Mouse (Mus musculus) cerebellum, postnatal 14 days (tissue): ENCODE measurements at regions not wholly inside any gene's neighbourhood (a gene's known extent, or its start where the extent isn't known, plus 50 kb on each side); places are given as distances from the start of the nearest gene placed in this dataset.

ENCODE experiments used
- DNase-seq, 2 experiments: peaks; one replicate each; pipeline ENCODE4 v3.0.0; 2021; ENCODE audit warnings: mixed read lengths in 2 of 2

GRCm38 (mm10) chr10:109480551-109480950 is 469.8 kb upstream of the Syt1 start:
- DNase-seq: no peak

- DNase-seq: peak; percentile 17 to 27
These were observed 469.2 kb upstream of the Syt1 start for GRCm38 (mm10) chr10:109479941-109480340.

DNA sequence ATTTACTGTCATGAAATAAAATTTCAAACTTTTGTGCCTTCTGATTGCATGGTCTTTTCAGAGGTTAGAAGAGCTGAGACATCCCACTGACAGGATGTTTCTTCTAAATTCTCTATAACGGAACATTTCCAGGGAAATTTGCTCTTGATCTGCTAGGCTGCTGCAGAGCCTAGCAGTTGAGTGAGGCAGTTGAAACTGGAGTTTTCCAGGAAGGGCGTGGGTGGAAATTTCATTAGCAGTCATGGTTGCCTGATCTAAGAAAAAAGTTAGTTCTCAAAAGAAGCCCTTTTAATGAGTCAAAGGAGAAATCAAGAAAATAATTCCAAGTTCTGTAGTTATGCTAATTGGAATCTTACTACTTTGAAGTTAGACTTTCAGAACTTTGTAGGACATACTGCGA is 455.7 kb upstream of the Syt1 start:
- DNase-seq: no peak

DNA sequence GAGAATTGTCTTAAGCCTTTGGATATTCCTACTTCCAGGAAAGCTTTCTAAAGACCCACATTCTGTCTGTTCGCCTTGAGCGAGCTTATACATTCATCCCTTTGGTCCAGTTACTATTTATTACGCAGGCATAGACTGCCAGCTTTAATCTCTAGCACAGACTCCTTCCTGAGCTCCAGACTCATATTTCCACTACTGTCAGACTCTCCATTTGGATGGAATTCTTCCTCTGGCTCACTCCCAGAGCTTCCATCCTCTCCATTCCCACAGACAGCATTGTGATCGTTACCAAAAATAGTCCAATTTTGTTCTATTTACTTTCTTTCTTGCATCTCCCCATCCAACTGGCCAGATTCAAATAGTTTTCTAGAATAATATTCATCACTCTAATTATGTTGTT is 420.3 kb upstream of the Syt1 start:
- peak in 1 of 2 experiments; percentile 36 for DNase-seq

- DNase-seq: no peak
These were observed 417.1 kb upstream of the Syt1 start for GRCm38 (mm10) chr10:109427878-109428277.

DNA sequence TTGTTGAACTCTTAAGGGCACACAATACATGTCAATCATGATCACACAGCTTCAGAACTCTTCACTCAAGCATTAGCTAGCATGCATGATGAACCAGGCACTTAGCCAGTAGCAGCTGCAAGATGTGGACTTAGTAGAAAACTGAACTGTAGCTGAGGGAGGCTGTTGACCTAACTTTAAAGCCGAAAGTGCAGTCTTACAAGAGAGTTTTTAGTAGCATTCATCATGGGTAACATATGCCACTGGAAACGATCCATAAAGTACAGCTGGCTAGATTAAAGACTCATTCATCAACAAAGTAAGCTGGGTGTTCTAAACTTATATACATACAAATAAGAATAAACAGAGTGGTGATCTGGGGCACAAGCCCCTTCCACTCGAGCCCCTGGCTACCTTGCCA is 396.2 kb upstream of the Syt1 start:
- DNase-seq: no peak

DNA sequence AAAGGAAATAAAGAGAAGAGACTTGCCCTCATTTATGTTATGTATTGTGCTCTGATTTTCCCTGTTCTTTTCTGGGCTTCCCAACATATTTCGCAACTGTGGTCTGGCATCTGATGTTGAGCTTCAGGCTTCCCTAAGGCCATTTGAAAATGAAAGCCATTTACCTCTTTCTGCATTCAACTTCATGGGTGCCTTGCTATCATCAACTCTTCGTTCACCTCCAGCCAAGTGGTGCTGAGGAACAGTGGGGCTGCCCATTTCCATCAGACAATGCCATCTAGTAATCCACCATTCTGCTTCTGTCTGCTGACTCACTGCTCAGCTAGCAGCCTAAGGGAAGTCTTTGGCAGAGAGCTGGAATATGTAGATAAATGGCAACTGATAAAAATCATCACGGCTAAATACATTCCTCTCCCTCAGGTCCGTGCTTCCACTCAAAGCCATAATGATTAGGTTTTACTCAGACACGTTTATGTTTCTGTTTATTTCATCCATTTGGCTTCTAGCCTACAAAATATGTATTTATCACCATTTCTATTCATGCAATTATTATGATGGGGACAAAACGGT is 394.4 kb upstream of the Syt1 start:
- DNase-seq: no peak

- DNase-seq: peak; percentile 69 to 70
These were observed 373.0 kb upstream of the Syt1 start for GRCm38 (mm10) chr10:109383758-109384157.

GRCm38 (mm10) chr10:109378846-109379245 is 368.1 kb upstream of the Syt1 start:
- DNase-seq: no peak

DNA sequence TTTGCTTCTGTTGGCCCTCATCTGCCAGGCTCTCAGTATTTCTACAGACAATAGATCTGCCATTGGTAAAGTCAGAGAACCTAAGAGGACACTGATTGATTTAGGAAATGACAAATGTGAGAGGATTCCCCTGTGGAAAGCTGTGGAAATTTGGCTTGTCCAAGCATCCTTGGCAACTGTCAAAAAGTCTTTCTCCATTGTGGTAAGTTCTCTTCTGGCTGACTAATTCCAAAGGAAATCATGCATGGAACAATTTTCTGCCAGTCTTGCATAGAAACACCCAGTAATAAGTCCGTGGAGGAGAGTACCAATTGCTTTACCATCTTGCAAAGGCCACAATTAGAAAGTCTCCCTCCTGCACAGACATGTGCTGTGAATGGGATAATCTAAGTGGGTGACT is 349.4 kb upstream of the Syt1 start:
- no peak for DNase-seq

GRCm38 (mm10) chr10:109358812-109359211 is 348.0 kb upstream of the Syt1 start:
- DNase-seq: no peak

GRCm38 (mm10) chr10:109332846-109333386 is 322.1 kb upstream of the Syt1 start:
- no peak for DNase-seq

- no peak for DNase-seq
These were observed 298.5 kb upstream of the Syt1 start for GRCm38 (mm10) chr10:109309286-109309685.

- no peak for DNase-seq
These were observed 289.4 kb upstream of the Syt1 start for GRCm38 (mm10) chr10:109300199-109300598.

GRCm38 (mm10) chr10:109299785-109300184 is 289.0 kb upstream of the Syt1 start:
- DNase-seq: peak in 1 of 2 experiments; percentile 14

GRCm38 (mm10) chr10:109283348-109283747 is 272.6 kb upstream of the Syt1 start:
- DNase-seq: no peak

DNA sequence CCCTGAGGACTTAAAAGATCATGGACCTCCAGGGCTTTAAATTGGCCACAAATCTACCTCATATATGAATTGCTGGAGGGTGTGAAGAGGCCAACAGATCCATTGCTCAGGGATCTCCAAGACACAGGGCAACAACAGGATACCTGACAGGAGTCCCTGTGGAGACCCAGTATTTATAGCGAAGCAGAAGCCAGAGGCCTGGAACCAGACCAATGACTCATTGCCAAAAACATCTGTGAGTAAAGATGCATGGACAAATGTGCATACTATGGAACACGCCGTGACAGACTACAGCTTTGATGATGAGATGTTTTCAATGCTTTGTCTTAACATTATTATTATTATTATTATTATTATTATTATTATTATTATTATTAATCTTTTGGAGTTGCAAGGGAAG is 239.0 kb upstream of the Syt1 start:
- DNase-seq: no peak

- DNase-seq: peak; percentile 98 to 100
These were observed 235.5 kb upstream of the Syt1 start for GRCm38 (mm10) chr10:109246328-109246727.

DNA sequence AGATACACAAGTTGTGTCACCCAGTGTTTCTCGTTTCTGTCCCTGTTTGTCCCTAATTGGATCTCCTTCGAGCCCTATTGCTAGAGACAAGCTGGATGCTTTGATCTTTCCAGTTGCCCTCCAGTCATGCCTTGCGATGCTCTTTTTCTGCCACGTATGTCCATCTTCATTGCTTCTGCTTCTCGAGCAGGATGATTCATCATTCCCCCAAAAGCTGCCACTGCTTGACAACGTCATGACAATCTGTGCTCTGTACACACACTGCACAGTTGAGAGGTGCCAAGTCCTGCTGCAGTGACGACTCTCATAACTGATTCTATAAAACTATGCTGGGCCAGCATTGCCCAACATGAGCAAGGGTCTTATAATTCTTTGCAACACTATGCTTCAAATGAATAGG is 226.2 kb upstream of the Syt1 start:
- peak in 1 of 2 experiments; percentile 18 for DNase-seq

DNA sequence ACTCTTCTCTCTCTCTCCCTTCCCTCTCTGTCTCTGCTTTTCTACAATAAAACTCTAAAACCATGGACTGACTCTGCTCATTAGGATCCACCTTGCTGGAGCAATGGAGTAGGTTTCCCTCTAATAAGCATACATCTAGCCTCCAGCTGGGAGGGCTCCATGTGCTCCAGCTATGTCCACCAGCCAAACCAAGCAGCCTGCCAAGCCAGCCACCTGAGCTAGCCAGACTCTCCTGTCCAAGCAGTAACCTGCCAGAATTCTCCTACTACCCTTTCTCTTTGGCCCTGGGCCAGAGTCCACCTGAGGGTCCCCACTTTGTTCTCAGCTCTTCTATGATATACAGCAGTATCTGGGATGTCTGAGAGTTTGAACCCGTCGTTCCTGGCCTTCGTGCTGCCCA is 216.2 kb upstream of the Syt1 start:
- DNase-seq: peak; percentile 65 to 80

DNA sequence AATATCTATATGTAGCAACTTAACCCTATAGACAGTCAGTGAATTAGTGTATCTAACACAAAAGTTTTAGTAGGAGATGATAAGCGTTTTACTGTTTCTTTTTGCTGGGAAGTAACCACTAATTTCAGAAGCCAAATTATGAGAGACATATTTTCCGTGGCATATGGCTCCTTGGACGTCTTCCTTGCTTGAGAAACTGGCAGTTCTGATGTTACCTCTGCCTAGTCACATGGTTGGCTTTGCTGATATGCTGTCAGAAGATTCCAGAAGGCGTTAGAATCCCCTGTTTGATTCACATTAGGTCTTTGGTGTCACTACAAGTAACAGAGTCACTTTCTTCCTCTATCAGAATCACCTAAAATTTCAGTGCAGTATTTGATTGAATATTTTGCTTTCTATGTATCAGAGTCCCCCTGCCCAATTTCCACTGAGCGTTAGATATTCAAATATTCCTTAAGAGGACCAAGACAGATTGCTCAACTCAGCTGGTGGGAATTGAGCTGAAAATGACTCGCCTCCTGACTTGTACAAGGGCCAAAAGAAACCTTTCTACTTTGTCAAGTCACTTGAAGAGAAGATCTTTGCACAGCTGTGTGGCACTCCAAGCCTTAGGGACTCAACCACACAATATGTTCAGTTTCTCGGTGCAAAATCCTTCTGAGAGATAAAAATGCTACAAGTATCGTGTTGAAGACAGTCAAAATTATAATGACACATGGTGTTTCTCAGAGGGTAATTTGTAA is 178.2 kb upstream of the Syt1 start:
- DNase-seq: peak; percentile 34 to 73

GRCm38 (mm10) chr10:109188252-109188651 is 177.5 kb upstream of the Syt1 start:
- DNase-seq: peak; percentile 15 to 59

- no peak for DNase-seq
These were observed 174.5 kb upstream of the Syt1 start for GRCm38 (mm10) chr10:109185243-109185642.

DNA sequence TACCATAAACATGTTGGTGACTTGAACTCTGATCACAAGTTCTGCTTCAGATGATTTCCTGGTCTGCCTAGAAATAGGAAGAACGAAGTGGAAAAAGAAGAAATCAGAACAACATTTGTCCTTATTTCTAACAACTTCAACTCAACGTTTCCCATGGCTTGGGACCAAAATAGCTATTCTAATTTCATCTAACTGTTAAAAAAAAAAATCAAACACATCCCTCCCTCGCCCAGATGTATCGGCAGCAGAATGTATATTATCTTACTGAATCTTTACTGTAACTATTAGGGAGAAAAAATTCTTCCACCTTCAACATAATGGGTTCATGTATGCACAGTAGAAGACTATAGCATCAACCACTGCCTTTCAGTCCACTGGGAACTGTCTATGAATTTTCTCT is 169.7 kb upstream of the Syt1 start:
- DNase-seq: no peak
